Mouse (Mus musculus): ENCODE data around the gene Thra. TPM values are rescaled to one million over a fixed set of nuclear protein-coding genes. Genes with fewer than 3 reads are reported as not detected.

Thra gene
- polyA plus RNA-seq (2014; fragmentation: Nextera tagmentation; extraction: Ambion mirVana) = 16.5 and 17.7 TPM in 2 replicates

- peak within 1 kb of the TSS; percentile 86 for H3K4me3 ChIP-seq (ENCODE audit: low read depth, low read length)
- WGBS = under 1% methylated on average over 22 of the region's 22 CpGs
- no peaks in the 10 kb centered on the region for H3K9me3 ChIP-seq (ENCODE audit: control insufficient read depth, low read length)
- no peaks in the 10 kb centered on the region for H3K27me3 ChIP-seq (ENCODE audit: control insufficient read depth, insufficient read depth, low read length)
- peaks cover 36% of the 10 kb centered on the region for H3K4me1 ChIP-seq (ENCODE audit: control insufficient read depth, insufficient read depth, low read length)
- H3K27ac ChIP-seq (replicated peaks; ENCODE audit: low read depth, low read length) = peak within 1 kb of the TSS; percentile 66
- peak; percentile 80 for DNase-seq (ENCODE audit: low spot score)
- no peaks in the 10 kb centered on the region for H3K36me3 ChIP-seq (ENCODE audit: control insufficient read depth, insufficient read depth, low read length)
- peak within 1 kb of the TSS; percentile 39; the same call in 1 of the 2 replicates for H3K9ac ChIP-seq (ENCODE audit: low read length)
- peak within 1 kb of the TSS; percentile 70 for H3K4me2 ChIP-seq (ENCODE audit: low read depth, severe bottlenecking)
- peak; percentile 61; the same call in 1 of the 2 replicates for ATAC-seq (ENCODE audit: insufficient number of reproducible peaks, low FRiP score, low TSS enrichment, low read depth)
These were observed at the start of gene Thra for GRCm38 (mm10) chr11:98740393-98741050. Gene Thra (plus strand): TSS chr11:98740638.

- Histone ChIP-seq H3K4me2 (ENCODE audit: low read depth, severe bottlenecking) (no peak overlapping the region), H3K27ac (replicated peaks; ENCODE audit: low read depth, low read length) (no peak overlapping the region), H3K36me3 (ENCODE audit: control insufficient read depth, insufficient read depth, low read length) (peaks cover 35% of the 10 kb centered on the region; the same call in 1 of the 2 replicates), H3K9me3 (ENCODE audit: control insufficient read depth, low read length) (no peaks in the 10 kb centered on the region), H3K4me1 (ENCODE audit: control insufficient read depth, insufficient read depth, low read length) (no peaks in the 10 kb centered on the region), H3K9ac (ENCODE audit: low read length) (no peak overlapping the region), H3K4me3 (ENCODE audit: low read depth, low read length) (no peak overlapping the region), H3K27me3 (ENCODE audit: control insufficient read depth, insufficient read depth, low read length) (no peaks in the 10 kb centered on the region)
- DNase-seq (ENCODE audit: low spot score) = no peak
- ATAC-seq (ENCODE audit: insufficient number of reproducible peaks, low FRiP score, low TSS enrichment, low read depth) = no peak
- WGBS = 74% methylated on average over 13 of the region's 13 CpGs
These were observed 47.2 kb upstream of the Thra start for GRCm38 (mm10) chr11:98693201-98693600.

GRCm38 (mm10) chr11:98693746-98694145, 46.7 kb upstream of the Thra start:
- H3K9me3 ChIP-seq (ENCODE audit: control insufficient read depth, low read length) = no peaks in the 10 kb centered on the region
- H3K4me2 ChIP-seq (ENCODE audit: low read depth, severe bottlenecking) = no peak overlapping the region
- peaks cover 33% of the 10 kb centered on the region; the same call in 1 of the 2 replicates for H3K36me3 ChIP-seq (ENCODE audit: control insufficient read depth, insufficient read depth, low read length)
- H3K9ac ChIP-seq (ENCODE audit: low read length) = no peak overlapping the region
- H3K27me3 ChIP-seq (ENCODE audit: control insufficient read depth, insufficient read depth, low read length) = no peaks in the 10 kb centered on the region
- no peak overlapping the region for H3K27ac ChIP-seq (replicated peaks; ENCODE audit: low read depth, low read length)
- 95% methylated on average over 8 of the region's 9 CpGs for WGBS
- DNase-seq (ENCODE audit: low spot score) (no peak), ATAC-seq (ENCODE audit: insufficient number of reproducible peaks, low FRiP score, low TSS enrichment, low read depth) (no peak)
- no peak overlapping the region for H3K4me3 ChIP-seq (ENCODE audit: low read depth, low read length)
- H3K4me1 ChIP-seq (ENCODE audit: control insufficient read depth, insufficient read depth, low read length) = no peaks in the 10 kb centered on the region

GRCm38 (mm10) chr11:98694301-98694700, 46.1 kb upstream of the Thra start:
- Histone ChIP-seq H3K9ac (ENCODE audit: low read length) (no peak overlapping the region), H3K4me3 (ENCODE audit: low read depth, low read length) (no peak overlapping the region), H3K27me3 (ENCODE audit: control insufficient read depth, insufficient read depth, low read length) (no peaks in the 10 kb centered on the region), H3K4me1 (ENCODE audit: control insufficient read depth, insufficient read depth, low read length) (no peaks in the 10 kb centered on the region), H3K9me3 (ENCODE audit: control insufficient read depth, low read length) (no peaks in the 10 kb centered on the region), H3K36me3 (ENCODE audit: control insufficient read depth, insufficient read depth, low read length) (peaks cover 33% of the 10 kb centered on the region; the same call in 1 of the 2 replicates), H3K4me2 (ENCODE audit: low read depth, severe bottlenecking) (no peak overlapping the region), H3K27ac (replicated peaks; ENCODE audit: low read depth, low read length) (no peak overlapping the region)
- no peak for ATAC-seq (ENCODE audit: insufficient number of reproducible peaks, low FRiP score, low TSS enrichment, low read depth)
- DNase-seq (ENCODE audit: low spot score) = no peak
- 92% methylated on average over 9 of the region's 9 CpGs for WGBS

- DNase-seq (ENCODE audit: low spot score) (no peak), ATAC-seq (ENCODE audit: insufficient number of reproducible peaks, low FRiP score, low TSS enrichment, low read depth) (no peak)
- 73% methylated on average over 14 of the region's 14 CpGs for WGBS
These were observed 45.0 kb upstream of the Thra start for GRCm38 (mm10) chr11:98695408-98695807.

GRCm38 (mm10) chr11:98696454-98697216, 43.8 kb upstream of the Thra start:
- ATAC-seq (ENCODE audit: insufficient number of reproducible peaks, low FRiP score, low TSS enrichment, low read depth) (no peak), DNase-seq (ENCODE audit: low spot score) (no peak)
- Histone ChIP-seq H3K9me3 (ENCODE audit: control insufficient read depth, low read length) (no peaks in the 10 kb centered on the region), H3K4me3 (ENCODE audit: low read depth, low read length) (no peak overlapping the region), H3K9ac (ENCODE audit: low read length) (no peak overlapping the region), H3K4me2 (ENCODE audit: low read depth, severe bottlenecking) (no peak overlapping the region), H3K27me3 (ENCODE audit: control insufficient read depth, insufficient read depth, low read length) (no peaks in the 10 kb centered on the region), H3K4me1 (ENCODE audit: control insufficient read depth, insufficient read depth, low read length) (no peaks in the 10 kb centered on the region), H3K36me3 (ENCODE audit: control insufficient read depth, insufficient read depth, low read length) (peaks cover 24% of the 10 kb centered on the region; the same call in 1 of the 2 replicates), H3K27ac (replicated peaks; ENCODE audit: low read depth, low read length) (no peak overlapping the region)
- 90% methylated on average over 14 of the region's 14 CpGs for WGBS

More at GRCm38 (mm10) chr11:98695408-98695807, 45.0 kb upstream of the Thra start:
- Histone ChIP-seq H3K27me3 (ENCODE audit: control insufficient read depth, insufficient read depth, low read length) (no peaks in the 10 kb centered on the region), H3K36me3 (ENCODE audit: control insufficient read depth, insufficient read depth, low read length) (peaks cover 32% of the 10 kb centered on the region; the same call in 1 of the 2 replicates), H3K27ac (replicated peaks; ENCODE audit: low read depth, low read length) (no peak overlapping the region), H3K4me1 (ENCODE audit: control insufficient read depth, insufficient read depth, low read length) (no peaks in the 10 kb centered on the region), H3K4me3 (ENCODE audit: low read depth, low read length) (no peak overlapping the region), H3K9ac (ENCODE audit: low read length) (no peak overlapping the region), H3K9me3 (ENCODE audit: control insufficient read depth, low read length) (no peaks in the 10 kb centered on the region), H3K4me2 (ENCODE audit: low read depth, severe bottlenecking) (no peak overlapping the region)

GRCm38 (mm10) chr11:98697225-98697624, 43.2 kb upstream of the Thra start:
- H3K9me3 ChIP-seq (ENCODE audit: control insufficient read depth, low read length) = no peaks in the 10 kb centered on the region
- no peak overlapping the region for H3K9ac ChIP-seq (ENCODE audit: low read length)
- H3K4me3 ChIP-seq (ENCODE audit: low read depth, low read length) = no peak overlapping the region
- H3K27me3 ChIP-seq (ENCODE audit: control insufficient read depth, insufficient read depth, low read length) = no peaks in the 10 kb centered on the region
- no peaks in the 10 kb centered on the region for H3K4me1 ChIP-seq (ENCODE audit: control insufficient read depth, insufficient read depth, low read length)
- WGBS = 90% methylated on average over 12 of the region's 12 CpGs
- no peak for ATAC-seq (ENCODE audit: insufficient number of reproducible peaks, low FRiP score, low TSS enrichment, low read depth)
- H3K27ac ChIP-seq (replicated peaks; ENCODE audit: low read depth, low read length) = no peak overlapping the region
- DNase-seq (ENCODE audit: low spot score) = no peak
- H3K4me2 ChIP-seq (ENCODE audit: low read depth, severe bottlenecking) = no peak overlapping the region
- H3K36me3 ChIP-seq (ENCODE audit: control insufficient read depth, insufficient read depth, low read length) = peaks cover 19% of the 10 kb centered on the region; the same call in 1 of the 2 replicates

- H3K4me2 ChIP-seq (ENCODE audit: low read depth, severe bottlenecking) = no peak overlapping the region
These were observed 41.4 kb upstream of the Thra start for GRCm38 (mm10) chr11:98698849-98699640.

More at GRCm38 (mm10) chr11:98698849-98699640, 41.4 kb upstream of the Thra start:
- ATAC-seq (ENCODE audit: insufficient number of reproducible peaks, low FRiP score, low TSS enrichment, low read depth) (no peak), DNase-seq (ENCODE audit: low spot score) (no peak)
- no peak overlapping the region for H3K27ac ChIP-seq (replicated peaks; ENCODE audit: low read depth, low read length)
- no peaks in the 10 kb centered on the region for H3K27me3 ChIP-seq (ENCODE audit: control insufficient read depth, insufficient read depth, low read length)
- H3K4me1 ChIP-seq (ENCODE audit: control insufficient read depth, insufficient read depth, low read length) = 0 out of 2 replicates have a peak, but pooled peaks cover 3% of the 10 kb centered on the region
- peaks cover 17% of the 10 kb centered on the region; the same call in 1 of the 2 replicates for H3K36me3 ChIP-seq (ENCODE audit: control insufficient read depth, insufficient read depth, low read length)
- H3K9me3 ChIP-seq (ENCODE audit: control insufficient read depth, low read length) = no peaks in the 10 kb centered on the region
- 85% methylated on average over 16 of the region's 16 CpGs for WGBS
- no peak overlapping the region for H3K9ac ChIP-seq (ENCODE audit: low read length)
- H3K4me3 ChIP-seq (ENCODE audit: low read depth, low read length) = no peak overlapping the region
